Mouse (Mus musculus): Measurements from ENCODE around the gene Mttp.

The Mttp gene

GRCm38 (mm10) chr3:138134528-138134927 is 10.2 kb downstream of the Mttp start:
- no peak for DNase-seq (ENCODE audit: low read depth, low spot score)

GRCm38 (mm10) chr3:138133916-138134315 is 10.9 kb downstream of the Mttp start:
- DNase-seq (ENCODE audit: low read depth, low spot score), result no peak

GRCm38 (mm10) chr3:138133463-138133862 is 11.3 kb downstream of the Mttp start:
- no peak for DNase-seq (ENCODE audit: low read depth, low spot score)

- no peak for DNase-seq (ENCODE audit: low read depth, low spot score)
Measured at GRCm38 (mm10) chr3:138131168-138131567, 13.6 kb downstream of the Mttp start.

- DNase-seq (ENCODE audit: low read depth, low spot score), result no peak
Measured at GRCm38 (mm10) chr3:138130692-138131091, 14.1 kb downstream of the Mttp start.

- no peak for DNase-seq (ENCODE audit: low read depth, low spot score)
Measured at GRCm38 (mm10) chr3:138129110-138129509, 15.7 kb downstream of the Mttp start.

GRCm38 (mm10) chr3:138123842-138124241 is 20.9 kb downstream of the Mttp start:
- no peak for DNase-seq (ENCODE audit: low read depth, low spot score)

- no peak for DNase-seq (ENCODE audit: low read depth, low spot score)
Measured at GRCm38 (mm10) chr3:138121461-138121860, 23.3 kb downstream of the Mttp start.

GRCm38 (mm10) chr3:138119444-138120105 is 25.2 kb downstream of the Mttp start:
- DNase-seq (ENCODE audit: low read depth, low spot score), result no peak

GRCm38 (mm10) chr3:138118831-138119230 is 25.9 kb downstream of the Mttp start:
- DNase-seq (ENCODE audit: low read depth, low spot score), result no peak

GRCm38 (mm10) chr3:138118392-138118791 is 26.4 kb downstream of the Mttp start:
- no peak for DNase-seq (ENCODE audit: low read depth, low spot score)

GRCm38 (mm10) chr3:138116871-138117270 is 27.9 kb downstream of the Mttp start:
- DNase-seq (ENCODE audit: low read depth, low spot score), result no peak

- peak; percentile 42 for DNase-seq (ENCODE audit: low read depth, low spot score)
Measured at GRCm38 (mm10) chr3:138114106-138114505, 30.7 kb downstream of the Mttp start.

- no peak for DNase-seq (ENCODE audit: low read depth, low spot score)
Measured at GRCm38 (mm10) chr3:138110910-138111782, 33.6 kb downstream of the Mttp start.

GRCm38 (mm10) chr3:138106887-138107286 is 37.9 kb downstream of the Mttp start:
- DNase-seq (ENCODE audit: low read depth, low spot score), result no peak

- DNase-seq (ENCODE audit: low read depth, low spot score), result no peak
Measured at GRCm38 (mm10) chr3:138105056-138105455, 39.7 kb downstream of the Mttp start.

- no peak for DNase-seq (ENCODE audit: low read depth, low spot score)
Measured at GRCm38 (mm10) chr3:138103690-138104089, 41.1 kb downstream of the Mttp start.

GRCm38 (mm10) chr3:138101936-138102335 is 42.8 kb downstream of the Mttp start:
- DNase-seq (ENCODE audit: low read depth, low spot score), result no peak

- no peak for DNase-seq (ENCODE audit: low read depth, low spot score)
Measured at GRCm38 (mm10) chr3:138097718-138098117, 47.0 kb downstream of the Mttp start.

- no peak for DNase-seq (ENCODE audit: low read depth, low spot score)
Measured at GRCm38 (mm10) chr3:138096263-138097028, 48.3 kb downstream of the Mttp start.

- DNase-seq (ENCODE audit: low read depth, low spot score), result no peak
Measured at GRCm38 (mm10) chr3:138095718-138096117, 49.0 kb downstream of the Mttp start.

GRCm38 (mm10) chr3:138095301-138095700 is 49.5 kb downstream of the Mttp start:
- no peak for DNase-seq (ENCODE audit: low read depth, low spot score)

Data from ES-CJ7 (cell line).